Mouse (Mus musculus) liver, postnatal 0 days (tissue): ENCODE results near the gene Hmgcs2. TPM values are rescaled to one million over a fixed set of nuclear protein-coding genes. Genes with fewer than 3 reads are reported as not detected.

Source experiments
- ATAC-seq: fragments of 200-750 bp; cut with Nextera tagmentation; 2 replicates; pipeline ENCODE4 v1.8.0; 2017; ENCODE audit warnings: mild to moderate bottlenecking, moderate library complexity
- DNase-seq: peaks from one replicate; pipeline ENCODE4 v3.0.0-alpha.2; 2016
- H3K27ac ChIP-seq: fragments of 300-500 bp; sonication (generic); 2 replicates; pipeline ENCODE4 v1.5.1; 2014; ENCODE audit warnings: antibody characterized with exemption, moderate library complexity, mild to moderate bottlenecking, low read depth
- H3K27me3 ChIP-seq: fragments of 300-500 bp; sonication (generic); 2 replicates; pipeline ENCODE4 v1.6.1; 2014; ENCODE audit warnings: low read length, control low read depth, mixed read lengths; ENCODE audit not compliant: insufficient read depth
- H3K36me3 ChIP-seq: fragments of 300-500 bp; sonication (generic); replicated peaks from 2 replicates; pipeline ENCODE4 v1.6.1; 2014; ENCODE audit warnings: mild to moderate bottlenecking, control low read depth, low read length, moderate library complexity, mixed read lengths; ENCODE audit not compliant: insufficient read depth
- H3K4me1 ChIP-seq: fragments of 300-500 bp; sonication (generic); 2 replicates; pipeline ENCODE4 v1.6.1; 2014; ENCODE audit warnings: antibody characterized with exemption, mild to moderate bottlenecking, control low read depth; ENCODE audit not compliant: insufficient read depth
- H3K4me2 ChIP-seq: fragments of 300-500 bp; sonication (generic); 2 replicates; pipeline ENCODE4 v1.6.1; 2014; ENCODE audit warnings: low read depth, mild to moderate bottlenecking, low read length, moderate library complexity, mixed read lengths
- H3K4me3 ChIP-seq: fragments of 300-500 bp; sonication (generic); 2 replicates; pipeline ENCODE4 v1.5.1; 2014; ENCODE audit warnings: low read depth, low read length
- H3K9ac ChIP-seq: fragments of 300-500 bp; sonication (generic); replicated peaks from 2 replicates; pipeline ENCODE4 v1.6.1; 2014; ENCODE audit warnings: mild to moderate bottlenecking, moderate library complexity
- H3K9me3 ChIP-seq: fragments of 300-500 bp; sonication (generic); 2 replicates; pipeline ENCODE4 v1.6.1; 2016; ENCODE audit warnings: mild to moderate bottlenecking, control low read depth, low read length, mixed read lengths
- CTCF ChIP-seq: sonication (generic); IDR thresholded peaks from 2 replicates; pipeline ENCODE4 v1.5.1; 2016; ENCODE audit warnings: antibody characterized with exemption, low read depth
- EP300 ChIP-seq: IDR thresholded peaks from 2 replicates; pipeline ENCODE4 v1.6.1; 2016; ENCODE audit warnings: antibody characterized with exemption, low read depth, mild to moderate bottlenecking
- WGBS: fragments of 180-500 bp; shearing (Covaris S2); extraction: QIAGEN DNeasy Blood & Tissue Kit; methylation state at CpG from one replicate; pipeline ENCODE4 v1.1.7; 2014; ENCODE audit not compliant: insufficient replicate concordance; 5-methylcytosine and 5-hydroxymethylcytosine counted together
- polyA plus RNA-seq: library from polyadenylated mRNA; unstranded; fragments of >200 nt; fragmentation: Nextera tagmentation; extraction: Ambion mirVana; gene quantifications from 2 replicates; pipeline ENCODE4 v1.2.1, GENCODE M21; 2015

Gene Hmgcs2
- polyA plus RNA-seq, 1 experiment from 2014 or later, result 1,631 TPM

- Histone ChIP-seq H3K4me2 (peak overlapping the region; percentile 11; the same call in 1 of the 2 replicates), H3K36me3 (no peaks in the 10 kb centered on the region), H3K9me3 (no peaks in the 10 kb centered on the region), H3K27ac (no peak overlapping the region), H3K9ac (no peak overlapping the region), H3K4me3 (no peak overlapping the region), H3K4me1 (no peaks in the 10 kb centered on the region), H3K27me3 (no peaks in the 10 kb centered on the region)
- no peak for TF ChIP-seq CTCF
- TF ChIP-seq EP300, result no peak
- DNase-seq, result peak; percentile 22
- 0 out of 2 replicates have a peak, but pooled peaks have one; percentile 27 for ATAC-seq
- 12% methylated on average over 8 of the region's 8 CpGs for WGBS
Observed at GRCm38 (mm10) chr3:98348705-98349104, 68.5 kb downstream of the Hmgcs2 start.

- H3K9ac ChIP-seq, result no peak overlapping the region
- H3K4me1 ChIP-seq, result no peaks in the 10 kb centered on the region
- TF ChIP-seq CTCF (peak; percentile 61), EP300 (no peak)
- DNase-seq, result peak; percentile 57
- no peak overlapping the region for H3K27ac ChIP-seq
- WGBS, result 25% methylated on average over 7 of the region's 7 CpGs
- H3K27me3 ChIP-seq, result no peaks in the 10 kb centered on the region
- no peaks in the 10 kb centered on the region for H3K36me3 ChIP-seq
- no peak overlapping the region for H3K4me2 ChIP-seq
- no peak for ATAC-seq
- no peak overlapping the region for H3K4me3 ChIP-seq
- H3K9me3 ChIP-seq, result no peaks in the 10 kb centered on the region
Observed at GRCm38 (mm10) chr3:98353892-98354291, 73.7 kb downstream of the Hmgcs2 start.

GRCm38 (mm10) chr3:98355344-98356025 lies 75.2 kb downstream of the Hmgcs2 start:
- ATAC-seq, result no peak
- no peaks in the 10 kb centered on the region for H3K27me3 ChIP-seq
- no peaks in the 10 kb centered on the region for H3K9me3 ChIP-seq

GRCm38 (mm10) chr3:98356026-98356365 lies 75.8 kb downstream of the Hmgcs2 start:
- no peaks in the 10 kb centered on the region for H3K4me1 ChIP-seq
- no peaks in the 10 kb centered on the region for H3K36me3 ChIP-seq
- no peak overlapping the region for H3K27ac ChIP-seq
- 87% methylated on average over 6 of the region's 6 CpGs for WGBS
- no peak for DNase-seq
- no peaks in the 10 kb centered on the region for H3K9me3 ChIP-seq
- H3K4me2 ChIP-seq, result no peak overlapping the region
- no peaks in the 10 kb centered on the region for H3K27me3 ChIP-seq
- no peak for ATAC-seq
- TF ChIP-seq CTCF, result no peak
- no peak for TF ChIP-seq EP300
- no peak overlapping the region for H3K9ac ChIP-seq
- no peak overlapping the region for H3K4me3 ChIP-seq

More at GRCm38 (mm10) chr3:98355344-98356025, 75.2 kb downstream of the Hmgcs2 start:
- no peak overlapping the region for H3K4me2 ChIP-seq
- no peak overlapping the region for H3K27ac ChIP-seq
- 75% methylated on average over 10 of the region's 10 CpGs for WGBS
- no peaks in the 10 kb centered on the region for H3K4me1 ChIP-seq
- no peak for DNase-seq
- H3K36me3 ChIP-seq, result no peaks in the 10 kb centered on the region
- H3K4me3 ChIP-seq, result no peak overlapping the region
- no peak for TF ChIP-seq CTCF
- TF ChIP-seq EP300, result no peak
- H3K9ac ChIP-seq, result no peak overlapping the region

GRCm38 (mm10) chr3:98356632-98357370 lies 76.6 kb downstream of the Hmgcs2 start:
- TF ChIP-seq CTCF, result no peak
- no peak for TF ChIP-seq EP300
- WGBS, result 40% methylated on average over 3 of the region's 3 CpGs
- H3K9me3 ChIP-seq, result no peaks in the 10 kb centered on the region
- no peaks in the 10 kb centered on the region for H3K36me3 ChIP-seq
- no peaks in the 10 kb centered on the region for H3K4me1 ChIP-seq
- ATAC-seq (no peak), DNase-seq (no peak)
- no peak overlapping the region for H3K4me2 ChIP-seq
- H3K4me3 ChIP-seq, result no peak overlapping the region
- no peaks in the 10 kb centered on the region for H3K27me3 ChIP-seq
- H3K9ac ChIP-seq, result no peak overlapping the region
- H3K27ac ChIP-seq, result no peak overlapping the region

Other genes with a start within 250 kb of the Hmgcs2 start
- gene Adam30, start 119.8 kb upstream of the Hmgcs2 start, polyA plus RNA-seq, result not detected in 2 replicates
- gene Reg4, start 58.3 kb upstream of the Hmgcs2 start, polyA plus RNA-seq, result not detected in 2 replicates
- 25.6 and 32.7 TPM in 2 replicates for gene Phgdh, start 59.6 kb downstream of the Hmgcs2 start, polyA plus RNA-seq
- gene Zfp697, start 102.0 kb downstream of the Hmgcs2 start, polyA plus RNA-seq, result 2.8 and 2.9 TPM in 2 replicates
- 0.13 TPM in 1 of 2 replicates, not detected in the other for gene Gm4450, start 176.7 kb downstream of the Hmgcs2 start, polyA plus RNA-seq
- 0.07 and 0.40 TPM in 2 replicates for gene Hsd3b4, start 230.1 kb downstream of the Hmgcs2 start, polyA plus RNA-seq